Mouse (Mus musculus): ENCODE data around the gene Aasdhppt. TPM values are rescaled to one million over a fixed set of nuclear protein-coding genes. Genes with fewer than 3 reads are reported as not detected.

Aasdhppt gene
- polyA plus RNA-seq (2012; ENCODE audit: insufficient read depth, low replicate concordance) = 0.58 and 1.3 TPM in 2 replicates

GRCm38 (mm10) chr9:4309351-4310085 is at the start of gene Aasdhppt, which contains the start of gene Kbtbd3:
Aasdhppt (minus strand) TSS chr9:4309471.
Kbtbd3 (plus strand) TSS chr9:4309833.
- Histone ChIP-seq H3K9me3 (no peaks in the 10 kb centered on the region), H3K4me3 (replicated peaks) (peak within 1 kb of the TSS; percentile 97), H3K27me3 (replicated peaks) (no peaks in the 10 kb centered on the region), H3K4me1 (peaks cover 31% of the 10 kb centered on the region), H3K36me3 (replicated peaks; ENCODE audit: low read length) (peaks cover 16% of the 10 kb centered on the region)
- TF ChIP-seq GATA1 (IDR thresholded peaks at IDR 0.05; ENCODE audit: borderline replicate concordance, low read length) (no peak), FLI1 (IDR thresholded peaks at IDR 0.05; ENCODE audit: low read length) (0 out of 2 replicates have a peak, but pooled peaks have one; percentile 19)

DNA sequence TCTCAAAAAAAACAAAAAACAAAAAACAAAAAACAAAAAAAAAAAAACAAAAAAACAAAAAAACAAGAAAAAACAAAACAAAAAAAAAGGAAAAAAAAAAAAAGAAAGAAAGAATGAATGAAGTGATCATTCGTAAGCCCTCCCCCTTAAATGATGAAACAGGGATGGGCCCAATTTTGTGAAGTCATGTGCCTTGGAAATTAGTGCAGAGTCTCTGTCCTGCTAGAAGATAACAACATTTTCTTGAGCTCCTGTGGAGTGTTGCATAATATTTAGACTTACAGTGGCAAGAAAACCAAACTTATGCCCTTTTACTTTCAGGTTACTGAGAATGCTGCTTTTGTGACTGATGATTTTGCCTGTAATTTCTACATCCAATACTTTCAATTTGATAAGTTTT is 43.9 kb upstream of the Aasdhppt start:
- H3K4me3 ChIP-seq (replicated peaks) = no peak overlapping the region
- H3K36me3 ChIP-seq (replicated peaks; ENCODE audit: low read length) = no peaks in the 10 kb centered on the region
- no peaks in the 10 kb centered on the region for H3K27me3 ChIP-seq (replicated peaks)
- no peaks in the 10 kb centered on the region for H3K9me3 ChIP-seq
- no peaks in the 10 kb centered on the region for H3K4me1 ChIP-seq
- no peak for TF ChIP-seq FLI1 (IDR thresholded peaks at IDR 0.05; ENCODE audit: low read length)
- TF ChIP-seq GATA1 (IDR thresholded peaks at IDR 0.05; ENCODE audit: borderline replicate concordance, low read length) = no peak

DNA sequence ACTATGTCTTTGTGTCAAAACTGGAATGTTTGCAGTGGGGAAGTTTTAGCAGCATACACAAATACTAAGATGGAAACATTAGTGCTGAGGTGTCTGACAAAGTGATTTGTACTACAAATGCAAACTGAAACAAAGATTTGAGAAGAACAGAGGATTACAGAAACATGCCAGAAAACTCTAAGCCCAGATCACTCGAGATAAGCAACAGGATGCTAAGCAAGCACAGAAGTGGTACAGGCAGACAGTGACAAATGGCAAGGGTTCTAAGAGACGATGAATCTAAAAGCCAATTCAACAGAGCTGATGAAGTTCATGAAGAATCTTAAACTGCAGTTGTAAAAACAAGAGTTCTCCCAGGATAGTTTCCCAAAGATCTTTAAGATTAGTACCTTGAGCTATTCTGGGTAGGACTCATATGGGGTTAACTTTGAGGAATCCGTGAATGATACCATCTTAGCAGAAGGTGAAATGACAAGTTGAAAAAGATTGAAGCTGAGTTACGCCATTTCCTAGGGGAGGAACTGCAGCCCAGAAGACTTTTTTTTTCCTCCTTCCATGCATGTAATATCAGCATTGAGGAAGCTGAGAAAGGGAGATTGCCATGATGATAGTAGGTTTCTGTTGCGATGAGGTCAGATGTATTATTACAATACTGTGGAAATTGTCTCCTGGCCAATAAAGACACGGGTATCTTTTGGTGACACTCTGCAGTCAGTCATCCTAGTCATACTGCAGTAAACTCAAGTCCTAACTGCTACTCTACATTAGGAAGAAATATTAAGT is 9.9 kb upstream of the Aasdhppt start:
- Histone ChIP-seq H3K27me3 (replicated peaks) (no peaks in the 10 kb centered on the region), H3K36me3 (replicated peaks; ENCODE audit: low read length) (peaks cover 28% of the 10 kb centered on the region)
- TF ChIP-seq FLI1 (IDR thresholded peaks at IDR 0.05; ENCODE audit: low read length) (no peak), GATA1 (IDR thresholded peaks at IDR 0.05; ENCODE audit: borderline replicate concordance, low read length) (no peak)

GRCm38 (mm10) chr9:4315746-4316145 is 6.5 kb upstream of the Aasdhppt start:
- no peaks in the 10 kb centered on the region for H3K27me3 ChIP-seq (replicated peaks)
- TF ChIP-seq FLI1 (IDR thresholded peaks at IDR 0.05; ENCODE audit: low read length) (no peak), GATA1 (IDR thresholded peaks at IDR 0.05; ENCODE audit: borderline replicate concordance, low read length) (no peak)
- no peak overlapping the region for H3K4me3 ChIP-seq (replicated peaks)
- H3K4me1 ChIP-seq = peaks cover 6% of the 10 kb centered on the region
- H3K9me3 ChIP-seq = no peaks in the 10 kb centered on the region
- peaks cover 34% of the 10 kb centered on the region for H3K36me3 ChIP-seq (replicated peaks; ENCODE audit: low read length)

More for the DNA sequence above, 9.9 kb upstream of the Aasdhppt start:
- no peak overlapping the region for H3K4me3 ChIP-seq (replicated peaks)
- H3K9me3 ChIP-seq = no peaks in the 10 kb centered on the region
- no peaks in the 10 kb centered on the region for H3K4me1 ChIP-seq

GRCm38 (mm10) chr9:4313946-4314345 is 4.7 kb upstream of the Aasdhppt start:
- peaks cover 32% of the 10 kb centered on the region for H3K36me3 ChIP-seq (replicated peaks; ENCODE audit: low read length)
- H3K27me3 ChIP-seq (replicated peaks) = no peaks in the 10 kb centered on the region
- no peak overlapping the region for H3K4me3 ChIP-seq (replicated peaks)
- peaks cover 13% of the 10 kb centered on the region for H3K4me1 ChIP-seq
- TF ChIP-seq FLI1 (IDR thresholded peaks at IDR 0.05; ENCODE audit: low read length) (no peak), GATA1 (IDR thresholded peaks at IDR 0.05; ENCODE audit: borderline replicate concordance, low read length) (no peak)
- H3K9me3 ChIP-seq = no peaks in the 10 kb centered on the region

DNA sequence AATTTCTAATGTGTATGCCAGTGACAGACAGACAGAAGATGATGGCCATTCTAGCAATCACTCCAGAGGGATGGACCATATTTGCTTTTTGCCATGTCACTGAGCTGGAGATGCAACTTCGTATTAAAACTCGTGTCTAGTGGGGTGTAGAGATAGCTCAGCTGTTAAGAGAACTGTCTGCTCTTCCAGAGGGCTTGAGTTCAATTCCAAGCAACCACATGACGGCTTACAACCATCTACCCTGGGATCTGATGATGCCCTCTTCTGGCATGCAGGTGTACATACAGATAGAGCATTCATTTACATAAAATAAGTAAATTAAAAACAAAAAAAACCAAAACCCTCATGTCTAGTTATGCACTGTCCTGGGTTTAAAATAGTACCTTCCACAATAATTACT is 1.9 kb upstream of the Aasdhppt start:
- Histone ChIP-seq H3K9me3 (no peaks in the 10 kb centered on the region), H3K4me1 (peaks cover 30% of the 10 kb centered on the region), H3K27me3 (replicated peaks) (no peaks in the 10 kb centered on the region), H3K4me3 (replicated peaks) (peak overlapping the region; percentile 97), H3K36me3 (replicated peaks; ENCODE audit: low read length) (peaks cover 25% of the 10 kb centered on the region)
- TF ChIP-seq FLI1 (IDR thresholded peaks at IDR 0.05; ENCODE audit: low read length) (no peak), GATA1 (IDR thresholded peaks at IDR 0.05; ENCODE audit: borderline replicate concordance, low read length) (no peak)

DNA sequence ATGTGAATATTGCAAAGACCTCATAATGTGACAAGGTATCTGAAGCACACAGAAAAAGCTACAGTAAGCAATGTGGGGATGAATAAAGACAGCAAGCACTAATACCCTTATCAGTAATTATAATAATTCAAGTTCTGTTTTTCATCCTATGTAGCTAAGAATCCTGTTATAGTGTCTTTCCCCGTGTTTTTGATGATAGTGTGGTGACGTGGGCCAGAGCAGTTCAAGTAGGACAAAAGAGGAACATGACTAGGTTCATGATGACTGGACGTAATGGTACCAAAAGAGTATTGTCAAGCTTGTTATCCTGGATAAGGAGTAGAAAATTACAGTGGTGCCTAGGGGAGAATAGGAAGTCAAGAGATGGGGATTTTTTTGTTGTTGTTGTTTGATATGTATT is 1.4 kb upstream of the Aasdhppt start:
- peaks cover 23% of the 10 kb centered on the region for H3K36me3 ChIP-seq (replicated peaks; ENCODE audit: low read length)
- H3K9me3 ChIP-seq = no peaks in the 10 kb centered on the region
- no peaks in the 10 kb centered on the region for H3K27me3 ChIP-seq (replicated peaks)
- peaks cover 31% of the 10 kb centered on the region for H3K4me1 ChIP-seq
- TF ChIP-seq GATA1 (IDR thresholded peaks at IDR 0.05; ENCODE audit: borderline replicate concordance, low read length) = no peak
- no peak for TF ChIP-seq FLI1 (IDR thresholded peaks at IDR 0.05; ENCODE audit: low read length)
- H3K4me3 ChIP-seq (replicated peaks) = peak overlapping the region; percentile 97

GRCm38 (mm10) chr9:4308628-4309350 is 482 bp downstream of the Aasdhppt start:
- no peaks in the 10 kb centered on the region for H3K27me3 ChIP-seq (replicated peaks)
- H3K4me3 ChIP-seq (replicated peaks) = peak overlapping the region; percentile 97
- H3K4me1 ChIP-seq = peaks cover 35% of the 10 kb centered on the region
- TF ChIP-seq FLI1 (IDR thresholded peaks at IDR 0.05; ENCODE audit: low read length) (no peak), GATA1 (IDR thresholded peaks at IDR 0.05; ENCODE audit: borderline replicate concordance, low read length) (no peak)
- no peaks in the 10 kb centered on the region for H3K9me3 ChIP-seq
- peaks cover 14% of the 10 kb centered on the region for H3K36me3 ChIP-seq (replicated peaks; ENCODE audit: low read length)

GRCm38 (mm10) chr9:4304867-4305266 is 4.4 kb downstream of the Aasdhppt start:
- Histone ChIP-seq H3K27me3 (replicated peaks) (no peaks in the 10 kb centered on the region), H3K9me3 (no peaks in the 10 kb centered on the region), H3K4me3 (replicated peaks) (no peak overlapping the region), H3K36me3 (replicated peaks; ENCODE audit: low read length) (peaks cover 34% of the 10 kb centered on the region), H3K4me1 (peaks cover 22% of the 10 kb centered on the region; the same call in 1 of the 2 replicates)
- no peak for TF ChIP-seq GATA1 (IDR thresholded peaks at IDR 0.05; ENCODE audit: borderline replicate concordance, low read length)
- no peak for TF ChIP-seq FLI1 (IDR thresholded peaks at IDR 0.05; ENCODE audit: low read length)
